Mouse (Mus musculus): ENCODE measurements around the gene Zfp981. TPM values are rescaled to one million over a fixed set of nuclear protein-coding genes. Genes with fewer than 3 reads are reported as not detected.
A peak's percentile ranks its signal among the peaks of the same experiment; 100 is the strongest.
"Not testable (repeated sequence)": the region's sequence is repeated elsewhere in the genome, so short reads cannot be mapped to it uniquely, and the experiment has no call there.

Zfp981 gene
- under 1 TPM; 0.54 to 0.97 TPM for total RNA-seq (2021)

GRCm38 (mm10) chr4:146501727-146502126 is at the start of gene Zfp981:
TSS of gene Zfp981 (plus strand) at chr4:146502027.
- DNase-seq; intact Hi-C loops (cut with DNase I): not testable (repeated sequence)

GRCm38 (mm10) chr4:146452576-146452975 is 49.3 kb upstream of the Zfp981 start:
- intact Hi-C loops (cut with DNase I); DNase-seq: not testable (repeated sequence)

GRCm38 (mm10) chr4:146454170-146454569 is 47.7 kb upstream of the Zfp981 start:
- DNase-seq; intact Hi-C loops (cut with DNase I): not testable (repeated sequence)

GRCm38 (mm10) chr4:146454896-146455295 is 46.9 kb upstream of the Zfp981 start:
- intact Hi-C loops (cut with DNase I): no loop called here
- DNase-seq: no peak

GRCm38 (mm10) chr4:146455321-146455721 is 46.5 kb upstream of the Zfp981 start:
- intact Hi-C loops (cut with DNase I): no loop called here
- DNase-seq: peak; percentile 5

GRCm38 (mm10) chr4:146456061-146456726 is 45.6 kb upstream of the Zfp981 start:
- no peak for DNase-seq
- intact Hi-C loops (cut with DNase I): no loop called here

GRCm38 (mm10) chr4:146457126-146457525 is 44.7 kb upstream of the Zfp981 start:
- no peak for DNase-seq
- intact Hi-C loops (cut with DNase I): no loop called here

GRCm38 (mm10) chr4:146457720-146458119 is 44.1 kb upstream of the Zfp981 start:
- intact Hi-C loops (cut with DNase I): no loop called here
- DNase-seq: no peak

- DNase-seq; intact Hi-C loops (cut with DNase I): not testable (repeated sequence)
Measured at GRCm38 (mm10) chr4:146459822-146460221, 42.0 kb upstream of the Zfp981 start.

GRCm38 (mm10) chr4:146460685-146461084 is 41.1 kb upstream of the Zfp981 start:
- intact Hi-C loops (cut with DNase I): not testable (repeated sequence)
- peak; percentile 11 for DNase-seq

GRCm38 (mm10) chr4:146463649-146464351 is 38.0 kb upstream of the Zfp981 start:
- intact Hi-C loops (cut with DNase I); DNase-seq: not testable (repeated sequence)

GRCm38 (mm10) chr4:146469984-146470383 is 31.8 kb upstream of the Zfp981 start:
- intact Hi-C loops (cut with DNase I); DNase-seq: not testable (repeated sequence)

GRCm38 (mm10) chr4:146474181-146474580 is 27.6 kb upstream of the Zfp981 start:
- DNase-seq; intact Hi-C loops (cut with DNase I): not testable (repeated sequence)

- DNase-seq; intact Hi-C loops (cut with DNase I): not testable (repeated sequence)
Measured at GRCm38 (mm10) chr4:146474716-146475676, 26.8 kb upstream of the Zfp981 start.

GRCm38 (mm10) chr4:146476260-146476659 is 25.6 kb upstream of the Zfp981 start:
- DNase-seq; intact Hi-C loops (cut with DNase I): not testable (repeated sequence)

GRCm38 (mm10) chr4:146476959-146477358 is 24.9 kb upstream of the Zfp981 start:
- DNase-seq; intact Hi-C loops (cut with DNase I): not testable (repeated sequence)

GRCm38 (mm10) chr4:146480376-146481096 is 21.3 kb upstream of the Zfp981 start:
- intact Hi-C loops (cut with DNase I); DNase-seq: not testable (repeated sequence)

GRCm38 (mm10) chr4:146482546-146482945 is 19.3 kb upstream of the Zfp981 start:
- intact Hi-C loops (cut with DNase I); DNase-seq: not testable (repeated sequence)

- DNase-seq; intact Hi-C loops (cut with DNase I): not testable (repeated sequence)
Measured at GRCm38 (mm10) chr4:146483571-146484280, 18.1 kb upstream of the Zfp981 start.

Measured in left cerebral cortex, postnatal 4 days (tissue).